Mouse (Mus musculus) erythroblast, embryonic 14.5 days (primary cell): ENCODE measurements around the gene Bcar3.

Experiments used
- GATA1 ChIP-seq: IDR thresholded peaks from 2 replicates; pipeline ENCODE4 v1.6.1; 2012; ENCODE audit warnings: low read length, inconsistent platforms, mixed read lengths
- TAL1 ChIP-seq: IDR thresholded peaks from 3 replicates; pipeline ENCODE4 v1.6.1; 2012; ENCODE audit warnings: low read length, inconsistent platforms, mixed read lengths

GRCm38 (mm10) chr3:122275111-122275510 lies 18.8 kb upstream of the Bcar3 start:
- TF ChIP-seq GATA1, result no peak
- no peak for TF ChIP-seq TAL1
